ENCODE assay signal across 12 mouse cellular contexts in the genomic region with DNA sequence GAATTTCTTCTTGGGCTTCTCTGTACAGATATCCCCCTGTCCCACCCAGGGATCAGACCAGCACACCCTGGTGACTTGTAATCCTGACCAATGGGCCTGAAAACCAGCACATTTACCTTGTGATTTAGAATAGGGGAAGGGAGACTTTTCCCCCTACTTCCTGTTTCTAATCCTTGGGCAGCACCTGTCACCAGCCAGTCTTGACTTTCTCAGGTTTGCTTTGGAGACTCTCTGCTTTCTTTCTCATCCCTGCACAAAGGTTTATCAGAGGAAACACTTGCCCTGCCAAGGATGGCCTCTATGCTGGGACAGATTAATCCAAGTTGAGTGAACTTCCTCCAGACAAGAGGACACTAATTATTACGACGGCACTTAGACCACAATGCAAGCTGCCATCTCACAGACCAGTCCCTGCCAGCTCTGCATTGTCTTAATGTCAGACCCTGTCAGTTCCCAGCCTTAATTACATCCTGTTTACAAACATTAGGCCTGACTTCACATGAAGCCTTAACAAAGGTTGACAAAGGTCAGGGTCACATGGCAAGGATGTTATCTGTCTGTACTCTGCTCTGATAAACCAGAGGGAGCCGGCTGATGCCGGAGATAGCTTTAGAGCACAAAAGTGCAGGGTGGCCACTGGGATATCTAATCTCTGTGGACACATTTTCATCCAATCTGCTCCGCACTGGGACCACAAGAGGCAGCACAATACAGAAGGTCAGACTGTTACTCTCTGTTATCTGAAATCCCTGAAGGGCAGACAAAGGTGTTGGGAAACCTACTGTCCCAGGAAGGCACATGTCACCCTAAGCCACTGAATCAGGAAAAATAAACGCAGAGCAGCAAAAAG.
A peak's percentile ranks its signal among the peaks of the same experiment; 100 is the strongest.
DNase-seq lines count a peak whose midpoint lies in the region; ATAC-seq lines count a peak whose summit lies in the region.
"Had no signal": no experiment of that assay in that cellular context is flagged by ENCODE, and none has a peak within 500 bp of the region (broad histone marks: within the 10 kb centered on the region; RNA-seq: fewer than 3 reads in every experiment).

No protein-coding gene starts in this region.

- no peak overlapping the region for H3K4me3 ChIP-seq in neural tube, embryonic 15.5 days (replicated peaks)
- H3K4me3 ChIP-seq in limb, embryonic 10.5 days: no peak overlapping the region
- H3K4me3 ChIP-seq in intestine, embryonic 15.5 days (replicated peaks): no peak overlapping the region
- H3K4me3 ChIP-seq: neural tube, embryonic 13.5 days; stomach, embryonic 15.5 days had no signal

- H3K4me2 ChIP-seq in neural tube, embryonic 15.5 days: no peak overlapping the region
- H3K4me2 ChIP-seq in intestine, embryonic 15.5 days (replicated peaks): no peak overlapping the region
- H3K4me2 ChIP-seq: neural tube, embryonic 13.5 days; stomach, embryonic 15.5 days had no signal

- peaks cover 4% of the 10 kb centered on the region; the same call in 1 of the 2 replicates for H3K27me3 ChIP-seq in neural tube, embryonic 15.5 days (replicated peaks)
- H3K27me3 ChIP-seq in limb, embryonic 10.5 days (ENCODE audit: low read depth, poor library complexity, severe bottlenecking): no peaks in the 10 kb centered on the region
- no peaks in the 10 kb centered on the region for H3K27me3 ChIP-seq in intestine, embryonic 15.5 days (replicated peaks)
- H3K27me3 ChIP-seq: stomach, embryonic 15.5 days had no signal

- H3K36me3 ChIP-seq in neural tube, embryonic 15.5 days: no peaks in the 10 kb centered on the region
- peaks cover 10% of the 10 kb centered on the region for H3K36me3 ChIP-seq in limb, embryonic 10.5 days
- H3K36me3 ChIP-seq in intestine, embryonic 15.5 days: no peaks in the 10 kb centered on the region
- H3K36me3 ChIP-seq: neural tube, embryonic 13.5 days; stomach, embryonic 15.5 days had no signal

- H3K27ac ChIP-seq in neural tube, embryonic 15.5 days (replicated peaks): no peak overlapping the region
- H3K27ac ChIP-seq in limb, embryonic 10.5 days: peak overlapping the region; percentile 10; the same call in 1 of the 2 replicates
- H3K27ac ChIP-seq in intestine, embryonic 15.5 days: no peak overlapping the region
- H3K27ac ChIP-seq: neural tube, embryonic 13.5 days; stomach, embryonic 15.5 days had no signal

- no peaks in the 10 kb centered on the region for H3K9me3 ChIP-seq in neural tube, embryonic 15.5 days (replicated peaks)
- H3K9me3 ChIP-seq in limb, embryonic 10.5 days (replicated peaks): no peaks in the 10 kb centered on the region
- no peaks in the 10 kb centered on the region for H3K9me3 ChIP-seq in intestine, embryonic 15.5 days
- H3K9me3 ChIP-seq: neural tube, embryonic 13.5 days; stomach, embryonic 15.5 days had no signal

- DNase-seq in adrenal gland, adult (ENCODE audit: inconsistent age in 2 of 2, low spot score in 1 of 2): peak; percentile 20 to 42
- no peak for DNase-seq in adrenal gland, postnatal 4 days (ENCODE audit: low spot score in 2 of 2)
- DNase-seq in neural tube, embryonic 10.5 days (ENCODE audit: extremely low spot score, low spot score): peak; percentile 10
- peak; percentile 27 for DNase-seq in limb, embryonic 10.5 days (ENCODE audit: low spot score)
- peak; percentile 91 for DNase-seq in retina, postnatal 1 day
- no peak for DNase-seq in layer of hippocampus, adult 9-10 months (ENCODE audit: low spot score)
- DNase-seq: cerebellum, adult 11-12 months had no signal

- WGBS in neural tube, embryonic 15.5 days: 37% methylated on average over 6 of the region's 6 CpGs
- WGBS in limb, embryonic 10.5 days: 45% methylated on average over 6 of the region's 6 CpGs
- WGBS in intestine, embryonic 15.5 days: 28% methylated on average over 6 of the region's 6 CpGs

- H3K9ac ChIP-seq in neural tube, embryonic 15.5 days (replicated peaks): no peak overlapping the region
- no peak overlapping the region for H3K9ac ChIP-seq in intestine, embryonic 15.5 days
- H3K9ac ChIP-seq: neural tube, embryonic 13.5 days; stomach, embryonic 15.5 days had no signal

- H3K4me1 ChIP-seq in neural tube, embryonic 15.5 days: peaks cover 6% of the 10 kb centered on the region
- peaks cover 37% of the 10 kb centered on the region for H3K4me1 ChIP-seq in limb, embryonic 10.5 days
- H3K4me1 ChIP-seq in intestine, embryonic 15.5 days (replicated peaks): no peaks in the 10 kb centered on the region
- H3K4me1 ChIP-seq: stomach, embryonic 15.5 days had no signal

- no peak for ATAC-seq in neural tube, embryonic 15.5 days (ENCODE audit: low FRiP score)
- ATAC-seq in intestine, embryonic 15.5 days: no peak
- ATAC-seq: inflammation-experienced regulatory T-cells, adult 6 months had no signal

Comparison
In these comparisons a context has a peak if more than half of its experiments do, and no peak if none do; other contexts are left out.
1. DNase-seq: peak in adrenal gland, adult (2 of 2), neural tube, embryonic 10.5 days (single experiment), limb, embryonic 10.5 days (single experiment) and retina, postnatal 1 day (single experiment); none in adrenal gland, postnatal 4 days (0 of 2) and layer of hippocampus, adult 9-10 months (single experiment).